Mouse (Mus musculus): ENCODE measurements at regions not wholly inside any gene's neighbourhood (a gene's known extent, or its start where the extent isn't known, plus 50 kb on each side); places are given as distances from the start of the nearest gene placed in this dataset.

DNA sequence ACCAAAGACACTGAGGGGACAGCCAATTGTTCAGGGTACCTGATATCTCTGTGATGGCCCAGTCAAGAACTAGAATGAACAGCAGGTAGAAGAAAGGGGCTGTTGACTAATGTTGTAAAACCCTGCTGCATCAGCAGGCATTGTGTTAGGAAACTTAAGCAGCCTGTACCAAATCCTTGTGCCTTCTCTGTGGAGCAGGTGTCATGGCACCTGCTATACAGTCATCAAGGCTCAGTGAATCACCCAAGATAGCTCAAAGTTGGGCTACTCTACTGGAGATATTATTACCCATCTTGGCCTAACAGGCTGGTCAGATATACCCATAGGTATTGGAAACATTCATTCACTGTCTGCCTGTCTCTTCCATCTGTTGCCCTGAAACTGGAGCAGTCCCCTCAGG lies 116.8 kb upstream of the Tnr start:
- Histone ChIP-seq H3K27ac (ENCODE audit: control insufficient read depth, low read depth, low read length) (no peak overlapping the region), H3K4me3 (ENCODE audit: control insufficient read depth in 1 of 2, insufficient read depth in 1 of 2, low read depth in 2 of 2, low read length in 2 of 2) (no peak overlapping the region), H3K9ac (ENCODE audit: control insufficient read depth, low read depth, low read length, poor library complexity, severe bottlenecking) (no peak overlapping the region), H3K79me2 (ENCODE audit: control insufficient read depth, insufficient read depth, low read length, poor library complexity) (no peaks in the 10 kb centered on the region), H3K4me1 (ENCODE audit: control insufficient read depth in 1 of 2, insufficient read depth in 2 of 2, low read length in 2 of 2) (no peaks in the 10 kb centered on the region), H3K27me3 (ENCODE audit: control insufficient read depth in 1 of 2, insufficient read depth in 2 of 2, low read length in 2 of 2) (no peaks in the 10 kb centered on the region), H3K9me3 (replicated peaks; ENCODE audit: insufficient read depth, low read length) (no peaks in the 10 kb centered on the region), H3K36me3 (ENCODE audit: control insufficient read depth in 1 of 2, insufficient read depth in 2 of 2, low read length in 2 of 2) (no peaks in the 10 kb centered on the region)
- DNase-seq (ENCODE audit: low read depth, low spot score) = no peak
- TF ChIP-seq TBP (IDR thresholded peaks at IDR 0.05; ENCODE audit: low read depth, low read length) = no peak
- no peak for TF ChIP-seq ZNF384 (IDR thresholded peaks at IDR 0.05; ENCODE audit: low read depth, low read length)
- TF ChIP-seq RCOR1 (IDR thresholded peaks at IDR 0.05; ENCODE audit: low read depth, low read length) = no peak
- no peak for TF ChIP-seq MAZ (IDR thresholded peaks at IDR 0.05; ENCODE audit: low read depth, low read length)
- no peak for TF ChIP-seq CTCF (IDR thresholded peaks at IDR 0.05 in 2 of 3, conservative IDR thresholded peaks at IDR 0.05 in 1 of 3; ENCODE audit: control insufficient read depth in 1 of 3, insufficient read depth in 1 of 3, low read depth in 2 of 3, low read length in 3 of 3, poor library complexity in 1 of 3, severe bottlenecking in 1 of 3)
- TF ChIP-seq HCFC1 (IDR thresholded peaks at IDR 0.05; ENCODE audit: low read depth, low read length) = no peak
- no peak for TF ChIP-seq ZMIZ1 (IDR thresholded peaks at IDR 0.05; ENCODE audit: low read depth, low read length)
- TF ChIP-seq MYC (IDR thresholded peaks at IDR 0.05; ENCODE audit: low read depth, low read length) = no peak
- no peak for TF ChIP-seq MXI1 (IDR thresholded peaks at IDR 0.05; ENCODE audit: low read depth, low read length)
- no peak for TF ChIP-seq RAD21 (IDR thresholded peaks at IDR 0.05; ENCODE audit: low read depth, low read length)
- TF ChIP-seq BHLHE40 (IDR thresholded peaks at IDR 0.05; ENCODE audit: borderline replicate concordance, low read depth, low read length) = no peak
- TF ChIP-seq EP300 (IDR thresholded peaks at IDR 0.05; ENCODE audit: low read depth in 1 of 2, low read length in 2 of 2) = no peak
- TF ChIP-seq ETS1 (IDR thresholded peaks at IDR 0.05; ENCODE audit: low read depth, low read length) = no peak
- TF ChIP-seq ELF1 (IDR thresholded peaks at IDR 0.05; ENCODE audit: low read depth, low read length) = no peak
- TF ChIP-seq POLR2A (IDR thresholded peaks at IDR 0.05; ENCODE audit: control insufficient read depth in 1 of 2, insufficient read depth in 1 of 2, low read depth in 1 of 2, low read length in 2 of 2, poor library complexity in 1 of 2) = no peak
- no peak for TF ChIP-seq CHD2 (IDR thresholded peaks at IDR 0.05; ENCODE audit: low read length)
- no peak for TF ChIP-seq MEF2A (IDR thresholded peaks at IDR 0.05; ENCODE audit: extremely low read depth, insufficient replicate concordance, low read depth, low read length, poor library complexity, severe bottlenecking)
- TF ChIP-seq CHD1 (IDR thresholded peaks at IDR 0.05; ENCODE audit: low read depth, low read length) = no peak

DNA sequence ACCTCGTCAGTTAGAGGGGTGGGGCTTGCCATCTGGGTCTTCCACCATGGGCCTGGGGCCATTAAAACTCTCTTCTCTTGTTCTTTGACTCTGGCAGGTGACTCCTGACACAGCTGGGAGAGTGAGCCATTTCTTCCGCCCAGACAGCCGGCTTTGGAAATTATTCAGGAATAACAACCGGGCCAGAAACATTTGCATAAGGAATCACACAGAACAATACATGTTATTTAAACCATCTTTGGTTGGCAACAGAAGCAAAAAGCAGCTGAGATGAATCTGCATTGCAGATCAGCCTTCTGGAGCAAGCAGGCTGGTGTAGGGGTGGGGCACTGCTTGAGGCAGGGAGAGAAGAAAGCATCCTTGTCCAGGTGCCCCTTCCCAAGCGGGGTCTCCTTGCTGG lies 110.2 kb upstream of the Tnr start:
- H3K27me3 ChIP-seq (ENCODE audit: control insufficient read depth in 1 of 2, insufficient read depth in 2 of 2, low read length in 2 of 2) = no peaks in the 10 kb centered on the region
- H3K9ac ChIP-seq (ENCODE audit: control insufficient read depth, low read depth, low read length, poor library complexity, severe bottlenecking) = no peak overlapping the region
- H3K36me3 ChIP-seq (ENCODE audit: control insufficient read depth in 1 of 2, insufficient read depth in 2 of 2, low read length in 2 of 2) = no peaks in the 10 kb centered on the region
- no peak for DNase-seq (ENCODE audit: low read depth, low spot score)
- TF ChIP-seq ZMIZ1 (IDR thresholded peaks at IDR 0.05; ENCODE audit: low read depth, low read length) (no peak), E2F4 (IDR thresholded peaks at IDR 0.05; ENCODE audit: borderline replicate concordance, low read depth, low read length) (no peak), HCFC1 (IDR thresholded peaks at IDR 0.05; ENCODE audit: low read depth, low read length) (no peak), MXI1 (IDR thresholded peaks at IDR 0.05; ENCODE audit: low read depth, low read length) (no peak)
- H3K9me3 ChIP-seq (replicated peaks; ENCODE audit: insufficient read depth, low read length) = no peaks in the 10 kb centered on the region
- H3K27ac ChIP-seq (ENCODE audit: control insufficient read depth, low read depth, low read length) = no peak overlapping the region
- no peaks in the 10 kb centered on the region for H3K79me2 ChIP-seq (ENCODE audit: control insufficient read depth, insufficient read depth, low read length, poor library complexity)
- H3K4me1 ChIP-seq (ENCODE audit: control insufficient read depth in 1 of 2, insufficient read depth in 2 of 2, low read length in 2 of 2) = no peaks in the 10 kb centered on the region
- no peak overlapping the region for H3K4me3 ChIP-seq (ENCODE audit: control insufficient read depth in 1 of 2, insufficient read depth in 1 of 2, low read depth in 2 of 2, low read length in 2 of 2)
